Mouse (Mus musculus): ENCODE results near the gene Ccpg1os. TPM values are rescaled to one million over a fixed set of nuclear protein-coding genes. Genes with fewer than 3 reads are reported as not detected.

The Ccpg1os gene
- total RNA-seq, 2 experiments from 2014 or later = 7.6 to 9.9 TPM

GRCm38 (mm10) chr9:72935309-72935708 is 49.9 kb downstream of the Ccpg1os start:
- no peak for ATAC-seq (replicated peaks; ENCODE audit: low FRiP score, low TSS enrichment, poor library complexity, severe bottlenecking)

- ATAC-seq (replicated peaks; ENCODE audit: low FRiP score, low TSS enrichment, poor library complexity, severe bottlenecking) = no peak
Measured at GRCm38 (mm10) chr9:72931166-72931790, 53.9 kb downstream of the Ccpg1os start.

Other genes with a start within 250 kb of the Ccpg1os start
- not detected in 2 replicates for gene Prtg, start 178.5 kb downstream of the Ccpg1os start, total RNA-seq (2014; fragmentation: Nextera tagmentation)
- not detected in 2 replicates for gene Prtg, start 178.5 kb downstream of the Ccpg1os start, total RNA-seq (2017)
- gene Pygo1, start 59.7 kb downstream of the Ccpg1os start, total RNA-seq (2014; fragmentation: Nextera tagmentation) = not detected in 2 replicates
- gene Pygo1, start 59.7 kb downstream of the Ccpg1os start, total RNA-seq (2017) = not detected in 2 replicates
- gene Dyx1c1, start 26.6 kb downstream of the Ccpg1os start, total RNA-seq (2014; fragmentation: Nextera tagmentation) = not detected in 2 replicates
- 1.3 TPM in 1 of 2 replicates, not detected in the other for gene Dyx1c1, start 26.6 kb downstream of the Ccpg1os start, total RNA-seq (2017)
- gene Gm44503, start 26.5 kb downstream of the Ccpg1os start, total RNA-seq (2014; fragmentation: Nextera tagmentation) = 2.7 TPM in 1 of 2 replicates, not detected in the other
- 1.8 TPM in 1 of 2 replicates, not detected in the other for gene Gm44503, start 26.5 kb downstream of the Ccpg1os start, total RNA-seq (2017)
- gene Ccpg1, start within 50 bp of the Ccpg1os start, total RNA-seq (2014; fragmentation: Nextera tagmentation) = 5.6 and 6.8 TPM in 2 replicates
- gene Ccpg1, start within 50 bp of the Ccpg1os start, total RNA-seq (2017) = 19.4 and 28.5 TPM in 2 replicates
- gene Pigb, start 55.0 kb upstream of the Ccpg1os start, total RNA-seq (2014; fragmentation: Nextera tagmentation) = 22.7 and 28.2 TPM in 2 replicates
- gene Pigb, start 55.0 kb upstream of the Ccpg1os start, total RNA-seq (2017) = 5.2 and 8.2 TPM in 2 replicates
- 7.6 and 11.3 TPM in 2 replicates for gene Rab27a, start 59.5 kb upstream of the Ccpg1os start, total RNA-seq (2014; fragmentation: Nextera tagmentation)
- gene Rab27a, start 59.5 kb upstream of the Ccpg1os start, total RNA-seq (2017) = 9.8 and 17.4 TPM in 2 replicates
- not detected in 2 replicates for gene Khdc3, start 116.5 kb upstream of the Ccpg1os start, total RNA-seq (2014; fragmentation: Nextera tagmentation)
- gene Khdc3, start 116.5 kb upstream of the Ccpg1os start, total RNA-seq (2017) = not detected in 2 replicates
- gene Gm20509, start 117.1 kb upstream of the Ccpg1os start, total RNA-seq (2014; fragmentation: Nextera tagmentation) = not detected in 2 replicates
- not detected in 2 replicates for gene Gm20509, start 117.1 kb upstream of the Ccpg1os start, total RNA-seq (2017)
- 103 and 110 TPM in 2 replicates for gene Rsl24d1, start 128.0 kb upstream of the Ccpg1os start, total RNA-seq (2014; fragmentation: Nextera tagmentation)
- gene Rsl24d1, start 128.0 kb upstream of the Ccpg1os start, total RNA-seq (2017) = 193 and 210 TPM in 2 replicates

Data from megakaryocyte-erythroid progenitor cell, adult 5-6 weeks (primary cell).